Mouse (Mus musculus) MN1 (cell line): ENCODE measurements around the gene Gm21170.
"Not testable (repeated sequence)": the region's sequence is repeated elsewhere in the genome, so short reads cannot be mapped to it uniquely, and the experiment has no call there.

Source experiments
- DNase-seq: peaks from one replicate; pipeline ENCODE4 v3.0.0-alpha.2; 2016; ENCODE audit warnings: low spot score

Gene Gm21170

DNA sequence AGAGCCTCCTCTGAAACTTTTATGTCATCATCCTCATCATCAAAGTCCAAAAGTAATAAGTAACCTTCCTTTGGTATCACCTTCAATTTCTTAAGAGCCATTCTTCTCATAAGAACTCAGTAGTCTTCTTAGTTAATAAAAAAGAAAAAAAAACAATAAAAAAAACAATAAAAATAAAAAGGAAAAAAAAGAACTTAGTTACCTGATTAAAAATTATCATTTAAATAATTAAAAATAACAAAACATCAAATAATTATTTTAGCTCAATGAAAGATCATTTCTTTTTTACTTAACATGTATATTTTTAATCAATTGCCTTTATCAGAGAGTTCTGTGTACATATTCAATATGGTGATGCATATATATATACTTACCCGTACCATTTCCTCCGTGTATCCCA is at the start of gene Gm21170:
TSS of gene Gm21170 (minus strand) at position 101 of the 400 bp plus-strand sequence.
- DNase-seq = not testable (repeated sequence)
